9 mouse cellular contexts compared by ENCODE assay signal in the genomic region with DNA sequence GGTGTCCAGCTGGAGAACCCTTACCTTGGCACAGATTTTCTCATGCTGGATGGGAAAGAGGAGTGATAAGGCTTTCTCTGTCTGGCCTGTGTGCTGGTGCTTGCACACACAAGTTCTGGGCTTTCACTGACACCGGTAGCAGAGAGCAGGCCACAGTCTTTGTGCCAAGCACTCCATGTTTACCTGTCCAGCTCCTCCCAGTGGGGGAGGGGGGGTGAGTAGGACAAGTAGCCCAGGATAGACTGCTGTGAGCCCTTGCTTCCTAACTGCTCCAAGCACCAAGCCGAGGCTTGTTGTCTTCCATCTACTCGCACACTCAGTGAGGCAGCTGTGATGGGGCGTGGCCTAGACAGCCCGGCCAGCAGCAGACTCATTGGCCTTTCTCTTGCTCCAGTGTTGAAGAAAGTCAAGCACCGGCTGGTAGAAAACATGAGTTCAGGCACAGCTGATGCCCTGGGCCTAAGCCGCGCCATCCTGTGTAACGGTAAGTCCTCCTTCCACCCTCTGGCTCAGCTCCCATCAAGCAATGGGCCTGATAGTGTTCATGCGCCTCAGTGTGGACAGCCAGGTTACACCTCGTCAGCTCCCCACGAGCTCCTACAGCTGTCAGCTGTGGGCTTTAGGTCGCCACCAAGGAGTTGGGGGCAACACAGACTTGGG. TPM values are rescaled to one million over a fixed set of nuclear protein-coding genes. Genes with fewer than 3 reads are reported as not detected.
A peak's percentile ranks its signal among the peaks of the same experiment; 100 is the strongest.
DNase-seq lines count a peak whose midpoint lies in the region; ATAC-seq lines count a peak whose summit lies in the region.
"Had no signal": no experiment of that assay in that cellular context is flagged by ENCODE, and none has a peak within 500 bp of the region (broad histone marks: within the 10 kb centered on the region; RNA-seq: fewer than 3 reads in every experiment).

No protein-coding gene starts in this region.

- WGBS in kidney, embryonic 16.5 days = 71% methylated on average over 13 of the region's 13 CpGs
- 75% methylated on average over 13 of the region's 13 CpGs for WGBS in intestine, embryonic 16.5 days
- 70% methylated on average over 13 of the region's 13 CpGs for WGBS in midbrain, embryonic 16.5 days

- no peak overlapping the region for H3K9ac ChIP-seq in kidney, embryonic 16.5 days (replicated peaks; ENCODE audit: low read length)
- H3K9ac ChIP-seq in intestine, embryonic 16.5 days (ENCODE audit: low read depth, low read length) = no peak overlapping the region
- no peak overlapping the region for H3K9ac ChIP-seq in midbrain, embryonic 16.5 days (ENCODE audit: low read depth, low read length)
- H3K9ac ChIP-seq: limb, embryonic 12.5 days had no signal

- peak; percentile 60 for ATAC-seq in kidney, embryonic 16.5 days (ENCODE audit: low FRiP score, low TSS enrichment)
- ATAC-seq in erythroblast, adult 5-6 weeks (replicated peaks; ENCODE audit: low FRiP score, poor library complexity, severe bottlenecking) = peak; percentile 33; the same call in 1 of the 2 replicates
- ATAC-seq in intestine, embryonic 16.5 days = peak; percentile 30; the same call in 1 of the 2 replicates
- ATAC-seq in midbrain, embryonic 16.5 days = peak; percentile 59

- H3K4me1 ChIP-seq in kidney, embryonic 16.5 days (ENCODE audit: insufficient read depth, low read length) = peaks cover 5% of the 10 kb centered on the region; the same call in 1 of the 2 replicates
- no peaks in the 10 kb centered on the region; the same call in none of the 2 replicates for H3K4me1 ChIP-seq in intestine, embryonic 16.5 days (ENCODE audit: control insufficient read depth, insufficient read depth, low read length)
- no peaks in the 10 kb centered on the region for H3K4me1 ChIP-seq in midbrain, embryonic 16.5 days (ENCODE audit: control insufficient read depth, insufficient read depth, low read length)

- H3K4me3 ChIP-seq in kidney, embryonic 16.5 days (ENCODE audit: low read length) = no peak overlapping the region
- no peak overlapping the region for H3K4me3 ChIP-seq in intestine, embryonic 16.5 days (ENCODE audit: low read length)
- no peak overlapping the region for H3K4me3 ChIP-seq in midbrain, embryonic 16.5 days (ENCODE audit: low read depth, low read length)
- H3K4me3 ChIP-seq: limb, embryonic 12.5 days had no signal

- no peak overlapping the region for H3K4me2 ChIP-seq in kidney, embryonic 16.5 days (replicated peaks; ENCODE audit: low read depth, low read length)
- H3K4me2 ChIP-seq in intestine, embryonic 16.5 days (ENCODE audit: low read depth, low read length) = no peak overlapping the region
- no peak overlapping the region for H3K4me2 ChIP-seq in midbrain, embryonic 16.5 days (ENCODE audit: low read length)

- H3K27me3 ChIP-seq in kidney, embryonic 16.5 days (ENCODE audit: insufficient read depth, low read length) = no peaks in the 10 kb centered on the region
- H3K27me3 ChIP-seq in intestine, embryonic 16.5 days (replicated peaks; ENCODE audit: control insufficient read depth, insufficient read depth, low read length) = no peaks in the 10 kb centered on the region
- H3K27me3 ChIP-seq in midbrain, embryonic 16.5 days (ENCODE audit: control insufficient read depth, insufficient read depth, low read depth, low read length) = no peaks in the 10 kb centered on the region
- H3K27me3 ChIP-seq: limb, embryonic 12.5 days had no signal

- no peaks in the 10 kb centered on the region for H3K9me3 ChIP-seq in kidney, embryonic 16.5 days (ENCODE audit: low read length)
- no peaks in the 10 kb centered on the region for H3K9me3 ChIP-seq in intestine, embryonic 16.5 days (ENCODE audit: control insufficient read depth, low read length)
- H3K9me3 ChIP-seq in midbrain, embryonic 16.5 days (replicated peaks; ENCODE audit: control insufficient read depth, low read length, poor library complexity, severe bottlenecking) = no peaks in the 10 kb centered on the region
- H3K9me3 ChIP-seq: limb, embryonic 12.5 days had no signal

- peaks cover 57% of the 10 kb centered on the region for H3K36me3 ChIP-seq in kidney, embryonic 16.5 days (ENCODE audit: insufficient read depth, low read length)
- peaks cover 31% of the 10 kb centered on the region for H3K36me3 ChIP-seq in intestine, embryonic 16.5 days (ENCODE audit: control insufficient read depth, insufficient read depth, low read length)
- H3K36me3 ChIP-seq in midbrain, embryonic 16.5 days (ENCODE audit: control insufficient read depth, insufficient read depth, low read length) = peaks cover 42% of the 10 kb centered on the region

- no peak for DNase-seq in kidney, postnatal 10 days
- DNase-seq in ovary, adult 18-20 months (ENCODE audit: low spot score) = no peak
- DNase-seq in gastrocnemius, postnatal 25 days = no peak
- DNase-seq in lung, postnatal 25 days (ENCODE audit: low spot score) = no peak

- H3K27ac ChIP-seq in kidney, embryonic 16.5 days (ENCODE audit: low read length) = no peak overlapping the region
- no peak overlapping the region for H3K27ac ChIP-seq in intestine, embryonic 16.5 days (ENCODE audit: low read length)
- peak overlapping the region; percentile 22; the same call in 1 of the 2 replicates for H3K27ac ChIP-seq in midbrain, embryonic 16.5 days (ENCODE audit: low read length)

RNA-seq across cellular contexts. Expression of gene Slc16a8, which starts 11.9 kb away (rescaled TPM):
- polyA plus RNA-seq in kidney, embryonic 16.5 days (2015; fragmentation: Nextera tagmentation; extraction: Ambion mirVana) = 0.24 and 0.30 TPM in 2 replicates
- total RNA-seq in erythroblast, adult 5-6 weeks (2015; ENCODE audit: low replicate concordance) = not detected in 2 replicates
- total RNA-seq in erythroblast, adult 5-6 weeks (2017; ENCODE audit: low replicate concordance) = not detected in 2 replicates
- 0.07 TPM in 1 of 2 replicates, not detected in the other for polyA plus RNA-seq in intestine, embryonic 16.5 days (2015; fragmentation: Nextera tagmentation; extraction: Ambion mirVana)
- polyA plus RNA-seq in midbrain, embryonic 16.5 days (2015; fragmentation: Nextera tagmentation; extraction: Ambion mirVana) = 0.40 and 0.61 TPM in 2 replicates
- under 1 TPM in 1 of 2 experiments, not detected in 1; 0.20 TPM for total RNA-seq in gastrocnemius, postnatal 25 days (2021)

RNA-seq across cellular contexts. Expression of gene Gm49486, which starts 13.5 kb away (rescaled TPM):
- 0.55 and 0.72 TPM in 2 replicates for polyA plus RNA-seq in kidney, embryonic 16.5 days (2015; fragmentation: Nextera tagmentation; extraction: Ambion mirVana)
- not detected in 2 replicates for total RNA-seq in erythroblast, adult 5-6 weeks (2015; ENCODE audit: low replicate concordance)
- not detected in 2 replicates for total RNA-seq in erythroblast, adult 5-6 weeks (2017; ENCODE audit: low replicate concordance)
- polyA plus RNA-seq in intestine, embryonic 16.5 days (2015; fragmentation: Nextera tagmentation; extraction: Ambion mirVana) = 0.29 and 0.32 TPM in 2 replicates
- 0.47 and 1.3 TPM in 2 replicates for polyA plus RNA-seq in midbrain, embryonic 16.5 days (2015; fragmentation: Nextera tagmentation; extraction: Ambion mirVana)
- total RNA-seq in gastrocnemius, postnatal 25 days (2021) = under 1 TPM; 0.23 to 0.54 TPM

RNA-seq across cellular contexts. Expression of gene Pick1, which starts 13.7 kb away (rescaled TPM):
- polyA plus RNA-seq in kidney, embryonic 16.5 days (2015; fragmentation: Nextera tagmentation; extraction: Ambion mirVana) = 56.9 and 57.8 TPM in 2 replicates
- total RNA-seq in erythroblast, adult 5-6 weeks (2015; ENCODE audit: low replicate concordance) = 1.3 TPM in 1 of 2 replicates, not detected in the other
- 1.3 and 4.9 TPM in 2 replicates for total RNA-seq in erythroblast, adult 5-6 weeks (2017; ENCODE audit: low replicate concordance)
- 51.2 and 56.2 TPM in 2 replicates for polyA plus RNA-seq in intestine, embryonic 16.5 days (2015; fragmentation: Nextera tagmentation; extraction: Ambion mirVana)
- 109 and 110 TPM in 2 replicates for polyA plus RNA-seq in midbrain, embryonic 16.5 days (2015; fragmentation: Nextera tagmentation; extraction: Ambion mirVana)
- total RNA-seq in gastrocnemius, postnatal 25 days (2021) = 10 to 100 TPM; 24.8 to 28.5 TPM

RNA-seq across cellular contexts. Expression of gene Baiap2l2, which starts 42.6 kb away (rescaled TPM):
- polyA plus RNA-seq in kidney, embryonic 16.5 days (2015; fragmentation: Nextera tagmentation; extraction: Ambion mirVana) = 12.5 and 17.7 TPM in 2 replicates
- not detected in 2 replicates for total RNA-seq in erythroblast, adult 5-6 weeks (2015; ENCODE audit: low replicate concordance)
- not detected in 2 replicates for total RNA-seq in erythroblast, adult 5-6 weeks (2017; ENCODE audit: low replicate concordance)
- polyA plus RNA-seq in intestine, embryonic 16.5 days (2015; fragmentation: Nextera tagmentation; extraction: Ambion mirVana) = 13.6 and 17.9 TPM in 2 replicates
- 1.3 and 3.6 TPM in 2 replicates for polyA plus RNA-seq in midbrain, embryonic 16.5 days (2015; fragmentation: Nextera tagmentation; extraction: Ambion mirVana)
- total RNA-seq in gastrocnemius, postnatal 25 days (2021) = 1 to 10 TPM; 1.6 to 1.9 TPM
